Mouse (Mus musculus) limb, embryonic 12.5 days (tissue): Measurements from ENCODE around the gene Gja10. TPM values are rescaled to one million over a fixed set of nuclear protein-coding genes. Genes with fewer than 3 reads are reported as not detected.

Experiments used
- ATAC-seq: fragments of 200-750 bp; cut with Nextera tagmentation; 2 replicates; pipeline ENCODE4 v1.8.0; 2017; ENCODE audit warnings: low read depth, moderate TSS enrichment; ENCODE audit not compliant: insufficient number of reproducible peaks, insufficient read depth, low FRiP score, low TSS enrichment
- H3K27ac ChIP-seq: fragments of 300-500 bp; sonication (generic); 2 replicates; pipeline ENCODE4 v1.5.1; 2016; ENCODE audit warnings: mild to moderate bottlenecking, moderate library complexity
- H3K27me3 ChIP-seq: fragments of 300-500 bp; sonication (generic); 2 replicates; pipeline ENCODE4 v1.6.1; 2016; ENCODE audit warnings: mild to moderate bottlenecking, moderate library complexity
- H3K36me3 ChIP-seq: fragments of 300-500 bp; sonication (generic); 2 replicates; pipeline ENCODE4 v1.6.1; 2016; ENCODE audit warnings: mild to moderate bottlenecking, moderate library complexity
- H3K4me1 ChIP-seq: fragments of 300-500 bp; sonication (generic); replicated peaks from 2 replicates; pipeline ENCODE4 v1.6.1; 2016
- H3K4me2 ChIP-seq: fragments of 300-500 bp; sonication (generic); 2 replicates; pipeline ENCODE4 v1.6.1; 2016; ENCODE audit warnings: mild to moderate bottlenecking, moderate library complexity
- H3K4me3 ChIP-seq: fragments of 300-500 bp; sonication (generic); replicated peaks from 2 replicates; pipeline ENCODE4 v1.5.1; 2016; ENCODE audit warnings: mild to moderate bottlenecking
- H3K9ac ChIP-seq: fragments of 300-500 bp; sonication (generic); replicated peaks from 2 replicates; pipeline ENCODE4 v1.6.1; 2016; ENCODE audit warnings: mild to moderate bottlenecking, moderate library complexity
- H3K9me3 ChIP-seq: fragments of 300-500 bp; sonication (generic); 2 replicates; pipeline ENCODE4 v1.6.1; 2016; ENCODE audit warnings: mild to moderate bottlenecking, moderate library complexity
- WGBS: fragments of 180-500 bp; shearing (Covaris S2); methylation state at CpG from one replicate; pipeline ENCODE4 v1.1.7; 2016; 5-methylcytosine and 5-hydroxymethylcytosine counted together
- polyA plus RNA-seq: library from polyadenylated mRNA; unstranded; fragments of >200 nt; fragmentation: Nextera tagmentation; extraction: Ambion mirVana; gene quantifications from 2 replicates; pipeline ENCODE4 v1.2.1, GENCODE M21; 2016

Gene Gja10
- polyA plus RNA-seq, 1 experiment from 2014 or later, result 0.11 TPM

DNA sequence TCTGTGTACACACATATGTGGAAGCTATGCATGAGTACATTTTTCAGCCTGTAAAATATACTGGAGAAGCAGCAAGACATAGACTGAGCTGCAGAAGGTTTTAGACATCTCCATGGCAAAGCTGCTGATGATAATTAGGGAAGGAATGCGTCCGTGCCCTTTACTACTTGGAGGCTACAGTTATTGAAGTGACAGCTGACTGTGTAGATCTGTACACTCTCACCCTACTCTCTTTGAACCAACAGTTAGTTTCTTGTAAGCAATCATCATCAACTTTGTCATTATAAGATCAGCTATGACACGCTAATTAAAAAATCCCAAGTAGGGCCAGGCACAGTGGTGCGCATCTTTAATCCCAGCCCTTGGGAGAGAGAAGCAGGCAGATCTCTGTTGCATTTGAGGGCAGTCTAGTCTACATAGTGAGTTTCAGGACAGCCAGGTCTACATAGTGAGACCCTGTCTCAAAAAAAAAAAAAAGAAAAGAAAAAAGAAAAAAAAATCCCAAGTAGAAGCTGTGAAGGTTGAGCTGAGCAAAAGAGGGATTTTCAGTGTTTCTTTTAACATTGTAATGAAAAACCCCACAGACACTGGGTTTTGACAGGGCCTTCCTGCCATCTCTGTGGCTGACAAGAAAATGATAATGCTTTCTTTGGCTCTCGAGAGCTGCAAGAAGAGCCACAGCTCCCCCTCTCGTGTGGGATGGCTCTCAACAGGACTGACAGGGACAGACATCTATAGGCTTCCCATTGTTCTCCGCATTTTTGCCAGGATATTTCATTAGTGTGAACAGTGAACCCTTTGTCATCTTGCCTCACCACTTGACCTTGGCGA lies 41.6 kb downstream of the Gja10 start:
- Histone ChIP-seq H3K4me2 (no peak overlapping the region), H3K4me3 (no peak overlapping the region), H3K9ac (no peak overlapping the region), H3K4me1 (peaks cover 6% of the 10 kb centered on the region), H3K36me3 (peaks cover 40% of the 10 kb centered on the region), H3K27ac (no peak overlapping the region), H3K9me3 (no peaks in the 10 kb centered on the region), H3K27me3 (no peaks in the 10 kb centered on the region)
- ATAC-seq, result no peak
- WGBS, result 62% methylated on average over 8 of the region's 8 CpGs

DNA sequence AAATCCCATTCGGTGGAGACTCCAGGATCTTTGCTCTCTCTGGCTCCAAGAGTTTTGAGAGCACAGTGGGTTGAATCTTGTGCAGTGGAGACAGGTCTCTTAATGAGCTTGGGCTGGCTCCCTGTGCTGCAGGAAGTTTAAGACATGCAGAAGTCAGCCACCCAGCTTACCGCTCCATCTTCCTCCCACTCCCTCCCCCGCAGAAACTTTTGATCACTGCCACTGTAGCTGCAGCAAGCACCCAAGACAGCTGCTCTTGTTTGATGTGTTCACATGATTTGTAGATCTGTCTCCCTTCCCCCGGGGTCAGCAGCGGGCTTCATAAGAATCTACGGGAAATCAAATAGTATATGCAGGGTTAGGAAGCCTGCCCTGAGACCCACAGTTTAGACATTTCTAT lies 42.3 kb downstream of the Gja10 start:
- 14% methylated on average over 6 of the region's 6 CpGs for WGBS
- no peaks in the 10 kb centered on the region for H3K27me3 ChIP-seq
- peaks cover 40% of the 10 kb centered on the region for H3K36me3 ChIP-seq
- ATAC-seq, result no peak
- H3K4me3 ChIP-seq, result no peak overlapping the region
- H3K27ac ChIP-seq, result no peak overlapping the region
- H3K9ac ChIP-seq, result no peak overlapping the region
- H3K4me2 ChIP-seq, result no peak overlapping the region
- H3K9me3 ChIP-seq, result no peaks in the 10 kb centered on the region
- H3K4me1 ChIP-seq, result peaks cover 6% of the 10 kb centered on the region

GRCm38 (mm10) chr4:32555506-32555905 lies 47.1 kb downstream of the Gja10 start:
- H3K4me3 ChIP-seq, result no peak overlapping the region
- H3K36me3 ChIP-seq, result 0 out of 2 replicates have a peak, but pooled peaks cover 5% of the 10 kb centered on the region
- no peaks in the 10 kb centered on the region for H3K27me3 ChIP-seq
- no peak overlapping the region for H3K9ac ChIP-seq
- WGBS, result 96% methylated on average over 7 of the region's 7 CpGs
- ATAC-seq, result no peak
- H3K9me3 ChIP-seq, result no peaks in the 10 kb centered on the region
- no peak overlapping the region for H3K27ac ChIP-seq
- H3K4me2 ChIP-seq, result no peak overlapping the region
- peaks cover 4% of the 10 kb centered on the region for H3K4me1 ChIP-seq

- ATAC-seq, result no peak
- Histone ChIP-seq H3K36me3 (no peaks in the 10 kb centered on the region), H3K27ac (no peak overlapping the region), H3K9me3 (no peaks in the 10 kb centered on the region), H3K27me3 (no peaks in the 10 kb centered on the region), H3K4me3 (no peak overlapping the region), H3K4me1 (no peaks in the 10 kb centered on the region), H3K9ac (no peak overlapping the region), H3K4me2 (no peak overlapping the region)
- WGBS, result 45% methylated on average over 4 of the region's 4 CpGs
These were observed 51.2 kb downstream of the Gja10 start for GRCm38 (mm10) chr4:32551337-32551736.

DNA sequence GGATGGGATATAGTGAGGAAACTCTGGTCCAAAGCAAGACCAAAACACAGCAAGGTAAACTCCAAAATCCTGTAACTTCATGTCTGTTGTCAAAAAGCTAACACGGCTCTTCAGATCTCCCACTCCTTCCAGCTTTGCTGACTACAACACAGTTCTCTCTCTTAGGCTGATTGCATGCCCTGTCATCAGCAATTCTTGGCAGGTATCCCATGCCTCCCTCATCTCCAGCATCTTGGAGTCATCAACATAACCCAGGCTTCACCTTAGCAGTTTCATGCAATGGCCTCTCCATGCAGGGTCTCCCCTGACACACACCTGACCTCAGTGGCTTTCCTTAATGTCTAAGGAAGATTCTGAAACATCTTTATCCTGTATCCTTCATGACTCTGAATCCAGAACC lies 53.4 kb downstream of the Gja10 start:
- Histone ChIP-seq H3K36me3 (no peaks in the 10 kb centered on the region), H3K4me2 (no peak overlapping the region), H3K9me3 (no peaks in the 10 kb centered on the region), H3K4me3 (no peak overlapping the region), H3K4me1 (no peaks in the 10 kb centered on the region), H3K9ac (no peak overlapping the region), H3K27me3 (no peaks in the 10 kb centered on the region), H3K27ac (no peak overlapping the region)
- 87% methylated on average over 1 of the region's 1 CpGs for WGBS
- no peak for ATAC-seq

Other genes starting within 250 kb of the Gja10 start
- gene Casp8ap2, start 12.7 kb upstream of the Gja10 start, polyA plus RNA-seq, result 77.0 and 80.6 TPM in 2 replicates
- gene Mdn1, start 54.4 kb upstream of the Gja10 start, polyA plus RNA-seq, result 19.1 and 21.8 TPM in 2 replicates
- gene Lyrm2, start 197.5 kb upstream of the Gja10 start, polyA plus RNA-seq, result 139 and 147 TPM in 2 replicates